Mouse (Mus musculus): ENCODE data around the gene Gjb4. TPM values are rescaled to one million over a fixed set of nuclear protein-coding genes. Genes with fewer than 3 reads are reported as not detected.

Gjb4 gene
- total RNA-seq, 2 experiments from 2014 or later = not detected

- Histone ChIP-seq H3K27ac (no peak overlapping the region), H3K4me3 (no peak overlapping the region)
- TF ChIP-seq CTCF (IDR thresholded peaks at IDR 0.05) = peak; percentile 43
- DNase-seq = no peak
- intact Hi-C loops (cut with DNase I) = no loop called here
Measured at GRCm38 (mm10) chr4:127317143-127317542, 36.7 kb downstream of the Gjb4 start.

- DNase-seq = peak; percentile 36
- intact Hi-C loops (cut with DNase I) = no loop called here
- TF ChIP-seq CTCF (IDR thresholded peaks at IDR 0.05) = no peak
- Histone ChIP-seq H3K4me3 (no peak overlapping the region), H3K27ac (peak overlapping the region; percentile 79)
Measured at GRCm38 (mm10) chr4:127315753-127316152, 38.1 kb downstream of the Gjb4 start.

- no peak for TF ChIP-seq CTCF (IDR thresholded peaks at IDR 0.05)
- DNase-seq = no peak
- H3K27ac ChIP-seq = peak overlapping the region; percentile 79
- intact Hi-C loops (cut with DNase I) = no loop called here
- H3K4me3 ChIP-seq = peak overlapping the region; percentile 72
Measured at GRCm38 (mm10) chr4:127314585-127314984, 39.3 kb downstream of the Gjb4 start.

- peak; percentile 50 for TF ChIP-seq CTCF (IDR thresholded peaks at IDR 0.05)
- DNase-seq = peak; percentile 89
- intact Hi-C loops (cut with DNase I) = no loop called here
- Histone ChIP-seq H3K4me3 (peak within 1 kb of the TSS; percentile 72), H3K27ac (peak within 1 kb of the TSS; percentile 79)
Measured at GRCm38 (mm10) chr4:127313861-127314260, 40.0 kb downstream of the Gjb4 start, which contains the start of gene Gja4. Gja4 (minus strand) TSS chr4:127314039.

GRCm38 (mm10) chr4:127312349-127312748, 41.5 kb downstream of the Gjb4 start:
- peak overlapping the region; percentile 72 for H3K4me3 ChIP-seq
- intact Hi-C loops (cut with DNase I) = no loop called here
- no peak for TF ChIP-seq CTCF (IDR thresholded peaks at IDR 0.05)
- no peak for DNase-seq
- H3K27ac ChIP-seq = peak overlapping the region; percentile 79

GRCm38 (mm10) chr4:127311561-127311960, 42.3 kb downstream of the Gjb4 start:
- DNase-seq = no peak
- intact Hi-C loops (cut with DNase I) = no loop called here
- Histone ChIP-seq H3K27ac (peak overlapping the region; percentile 79), H3K4me3 (peak overlapping the region; percentile 72)
- no peak for TF ChIP-seq CTCF (IDR thresholded peaks at IDR 0.05)

GRCm38 (mm10) chr4:127306915-127307314, 47.0 kb downstream of the Gjb4 start:
- Histone ChIP-seq H3K27ac (no peak overlapping the region), H3K4me3 (no peak overlapping the region)
- no peak for DNase-seq
- intact Hi-C loops (cut with DNase I) = no loop called here
- TF ChIP-seq CTCF (IDR thresholded peaks at IDR 0.05) = no peak

GRCm38 (mm10) chr4:127303796-127304195, 50.1 kb downstream of the Gjb4 start:
- no peak for TF ChIP-seq CTCF (IDR thresholded peaks at IDR 0.05)
- intact Hi-C loops (cut with DNase I) = no loop called here
- Histone ChIP-seq H3K4me3 (no peak overlapping the region), H3K27ac (peak overlapping the region; percentile 49)
- DNase-seq = peak; percentile 53

Other genes starting within 250 kb of the Gjb4 start
- 1 to 10 TPM in 1 of 2 experiments, under 1 TPM in 1; 0.87 to 1.4 TPM for gene Tmem35b, start 230.4 kb downstream of the Gjb4 start, total RNA-seq (2021)
- not detected for gene Dlgap3, start 184.9 kb downstream of the Gjb4 start, total RNA-seq (2021)
- 10 to 100 TPM; 31.9 to 36.5 TPM for gene Smim12, start 110.3 kb downstream of the Gjb4 start, total RNA-seq (2021)
- gene Gja4, start 40.0 kb downstream of the Gjb4 start, total RNA-seq (2021) = 1 to 10 TPM; 3.4 to 5.2 TPM
- not detected for gene Gjb3, start 23.2 kb downstream of the Gjb4 start, total RNA-seq (2021)
- gene Gjb5, start 4.1 kb upstream of the Gjb4 start, total RNA-seq (2021) = not detected

Data from gastrocnemius, adult 2 months (tissue).